Mouse (Mus musculus) hindbrain, postnatal 0 days (tissue): ENCODE measurements around the gene Nlrc4. TPM values are rescaled to one million over a fixed set of nuclear protein-coding genes. Genes with fewer than 3 reads are reported as not detected.

Experiments
- ATAC-seq: fragments of 200-750 bp; cut with Nextera tagmentation; 2 replicates; pipeline ENCODE4 v1.8.0; 2017; ENCODE audit warnings: mild to moderate bottlenecking, moderate TSS enrichment, moderate library complexity
- DNase-seq: peaks from one replicate; pipeline ENCODE4 v3.0.0-alpha.2; 2015; ENCODE audit warnings: low spot score
- H3K27ac ChIP-seq: fragments of 300-500 bp; sonication (generic); 2 replicates; pipeline ENCODE4 v1.5.1; 2014; ENCODE audit warnings: mild to moderate bottlenecking
- H3K27me3 ChIP-seq: fragments of 300-500 bp; sonication (generic); 2 replicates; pipeline ENCODE4 v1.6.1; 2014; ENCODE audit warnings: low read length, mixed read lengths; ENCODE audit not compliant: insufficient read depth
- H3K36me3 ChIP-seq: fragments of 300-500 bp; sonication (generic); 2 replicates; pipeline ENCODE4 v1.6.1; 2014; ENCODE audit warnings: low read length, mixed read lengths; ENCODE audit not compliant: insufficient read depth
- H3K4me1 ChIP-seq: fragments of 300-500 bp; sonication (generic); 2 replicates; pipeline ENCODE4 v1.6.1; 2014; ENCODE audit warnings: antibody characterized with exemption, low read length, mixed read lengths; ENCODE audit not compliant: insufficient read depth
- H3K4me2 ChIP-seq: fragments of 300-500 bp; sonication (generic); 2 replicates; pipeline ENCODE4 v1.6.1; 2014; ENCODE audit warnings: low read depth, mild to moderate bottlenecking, low read length, moderate library complexity, mixed read lengths
- H3K4me3 ChIP-seq: fragments of 300-500 bp; sonication (generic); 2 replicates; pipeline ENCODE4 v1.5.1; 2014; ENCODE audit warnings: low read length
- H3K9ac ChIP-seq: fragments of 300-500 bp; sonication (generic); replicated peaks from 2 replicates; pipeline ENCODE4 v1.6.1; 2014; ENCODE audit warnings: mild to moderate bottlenecking, low read length, moderate library complexity, mixed read lengths
- H3K9me3 ChIP-seq: fragments of 300-500 bp; sonication (generic); 2 replicates; pipeline ENCODE4 v1.6.1; 2016; ENCODE audit warnings: low read length, mixed read lengths
- CTCF ChIP-seq: IDR thresholded peaks from 2 replicates; pipeline ENCODE4 v1.5.1; 2016; ENCODE audit warnings: antibody characterized with exemption, control low read depth, low read depth
- WGBS: fragments of 180-500 bp; shearing (Covaris S2); extraction: QIAGEN DNeasy Blood & Tissue Kit; methylation state at CpG from one replicate; pipeline ENCODE4 v1.1.7; 2014; 5-methylcytosine and 5-hydroxymethylcytosine counted together
- polyA plus RNA-seq: library from polyadenylated mRNA; unstranded; fragments of >200 nt; fragmentation: Nextera tagmentation; extraction: Ambion mirVana; gene quantifications from 2 replicates; pipeline ENCODE4 v1.2.1, GENCODE M21; 2015
- total RNA-seq: library from RNA; depleted of rRNA; stranded (reverse); fragments of >200 nt; gene quantifications from 2 replicates; pipeline ENCODE4 v1.2.3, GENCODE M21; 2014

The Nlrc4 gene
- total and polyA plus RNA-seq, 2 experiments from 2014 or later, result 0.24 to 0.37 TPM

GRCm38 (mm10) chr17:74414671-74415070 is 44.3 kb downstream of the Nlrc4 start:
- no peak overlapping the region for H3K4me3 ChIP-seq
- no peak overlapping the region for H3K4me2 ChIP-seq
- H3K27ac ChIP-seq, result no peak overlapping the region
- DNase-seq (no peak), ATAC-seq (no peak)
- H3K27me3 ChIP-seq, result no peaks in the 10 kb centered on the region
- H3K9ac ChIP-seq, result no peak overlapping the region
- no peak for TF ChIP-seq CTCF
- H3K9me3 ChIP-seq, result no peaks in the 10 kb centered on the region
- no peaks in the 10 kb centered on the region for H3K4me1 ChIP-seq
- WGBS, result 67% methylated on average over 1 of the region's 1 CpGs
- H3K36me3 ChIP-seq, result peaks cover 45% of the 10 kb centered on the region; the same call in 1 of the 2 replicates

GRCm38 (mm10) chr17:74413324-74413723 is 45.6 kb downstream of the Nlrc4 start:
- no peak for ATAC-seq
- no peak for TF ChIP-seq CTCF
- no peaks in the 10 kb centered on the region for H3K4me1 ChIP-seq
- peaks cover 35% of the 10 kb centered on the region; the same call in 1 of the 2 replicates for H3K36me3 ChIP-seq
- no peak for DNase-seq
- H3K27ac ChIP-seq, result no peak overlapping the region
- H3K9ac ChIP-seq, result no peak overlapping the region
- WGBS, result 88% methylated on average over 8 of the region's 8 CpGs
- H3K27me3 ChIP-seq, result no peaks in the 10 kb centered on the region
- H3K4me3 ChIP-seq, result no peak overlapping the region
- H3K9me3 ChIP-seq, result no peaks in the 10 kb centered on the region
- H3K4me2 ChIP-seq, result no peak overlapping the region

GRCm38 (mm10) chr17:74409722-74410121 is 49.2 kb downstream of the Nlrc4 start:
- no peak overlapping the region for H3K4me2 ChIP-seq
- peak; percentile 42 for TF ChIP-seq CTCF
- H3K4me3 ChIP-seq, result no peak overlapping the region
- H3K27ac ChIP-seq, result no peak overlapping the region
- WGBS, result 68% methylated on average over 4 of the region's 4 CpGs
- H3K9ac ChIP-seq, result no peak overlapping the region
- H3K36me3 ChIP-seq, result peaks cover 29% of the 10 kb centered on the region; the same call in 1 of the 2 replicates
- H3K4me1 ChIP-seq, result no peaks in the 10 kb centered on the region
- DNase-seq (peak; percentile 11), ATAC-seq (no peak)
- H3K9me3 ChIP-seq, result no peaks in the 10 kb centered on the region
- no peaks in the 10 kb centered on the region for H3K27me3 ChIP-seq

- no peak overlapping the region for H3K27ac ChIP-seq
- no peak for ATAC-seq
Measured at GRCm38 (mm10) chr17:74406487-74406886, 52.5 kb downstream of the Nlrc4 start.

GRCm38 (mm10) chr17:74402486-74403222 is 56.3 kb downstream of the Nlrc4 start:
- H3K27ac ChIP-seq, result no peak overlapping the region
- WGBS, result 94% methylated on average over 12 of the region's 12 CpGs
- peaks cover 15% of the 10 kb centered on the region; the same call in 1 of the 2 replicates for H3K36me3 ChIP-seq
- H3K4me3 ChIP-seq, result no peak overlapping the region
- no peaks in the 10 kb centered on the region for H3K4me1 ChIP-seq
- DNase-seq, result no peak
- TF ChIP-seq CTCF, result no peak
- H3K4me2 ChIP-seq, result no peak overlapping the region
- no peak for ATAC-seq
- H3K27me3 ChIP-seq, result no peaks in the 10 kb centered on the region
- no peak overlapping the region for H3K9ac ChIP-seq
- no peaks in the 10 kb centered on the region for H3K9me3 ChIP-seq

More at GRCm38 (mm10) chr17:74406487-74406886, 52.5 kb downstream of the Nlrc4 start:
- Histone ChIP-seq H3K27me3 (no peaks in the 10 kb centered on the region), H3K36me3 (peaks cover 24% of the 10 kb centered on the region; the same call in 1 of the 2 replicates), H3K9ac (no peak overlapping the region), H3K4me2 (no peak overlapping the region), H3K4me1 (no peaks in the 10 kb centered on the region), H3K9me3 (no peaks in the 10 kb centered on the region), H3K4me3 (no peak overlapping the region)
- no peak for DNase-seq
- 92% methylated on average over 8 of the region's 8 CpGs for WGBS
- no peak for TF ChIP-seq CTCF

GRCm38 (mm10) chr17:74397173-74397572 is 61.8 kb downstream of the Nlrc4 start:
- no peak overlapping the region for H3K27ac ChIP-seq
- DNase-seq, result no peak
- H3K27me3 ChIP-seq, result no peaks in the 10 kb centered on the region
- 87% methylated on average over 2 of the region's 2 CpGs for WGBS
- no peaks in the 10 kb centered on the region for H3K9me3 ChIP-seq
- no peaks in the 10 kb centered on the region for H3K36me3 ChIP-seq
- no peak for TF ChIP-seq CTCF
- ATAC-seq, result no peak
- H3K4me1 ChIP-seq, result peaks cover 7% of the 10 kb centered on the region; the same call in 1 of the 2 replicates
- H3K9ac ChIP-seq, result no peak overlapping the region
- H3K4me2 ChIP-seq, result no peak overlapping the region
- H3K4me3 ChIP-seq, result no peak overlapping the region

GRCm38 (mm10) chr17:74396766-74397165 is 62.2 kb downstream of the Nlrc4 start:
- ATAC-seq (no peak), DNase-seq (no peak)
- H3K27ac ChIP-seq, result no peak overlapping the region
- H3K4me2 ChIP-seq, result peak overlapping the region; percentile 72
- H3K36me3 ChIP-seq, result no peaks in the 10 kb centered on the region
- no peak overlapping the region for H3K9ac ChIP-seq
- H3K27me3 ChIP-seq, result no peaks in the 10 kb centered on the region
- 81% methylated on average over 4 of the region's 4 CpGs for WGBS
- H3K4me1 ChIP-seq, result peaks cover 7% of the 10 kb centered on the region; the same call in 1 of the 2 replicates
- TF ChIP-seq CTCF, result no peak
- H3K9me3 ChIP-seq, result no peaks in the 10 kb centered on the region
- H3K4me3 ChIP-seq, result no peak overlapping the region
